8 mouse cellular contexts compared by ENCODE assay signal in genomic region chr17:46650232-46651031, GRCm38 (mm10). TPM values are rescaled to one million over a fixed set of nuclear protein-coding genes. Genes with fewer than 3 reads are reported as not detected.
A peak's percentile ranks its signal among the peaks of the same experiment; 100 is the strongest.
DNase-seq lines count a peak whose midpoint lies in the region; ATAC-seq and TF ChIP-seq lines count a peak whose summit lies in the region.

Cul7 (plus strand) TSS chr17:46650337.

- under 1% methylated on average over 51 of the region's 58 CpGs for WGBS in forebrain, embryonic 14.5 days
- WGBS in liver, postnatal 0 days (ENCODE audit: insufficient replicate concordance), result under 1% methylated on average over 43 of the region's 58 CpGs
- under 1% methylated on average over 51 of the region's 58 CpGs for WGBS in neural tube, embryonic 13.5 days

- peak; percentile 74 for ATAC-seq in cerebellum, adult (ENCODE audit: insufficient number of reproducible peaks, low FRiP score, low TSS enrichment)
- peak; percentile 94 for ATAC-seq in forebrain, embryonic 14.5 days
- peak; percentile 77 for ATAC-seq in liver, postnatal 0 days
- peak; percentile 93 for ATAC-seq in neural tube, embryonic 13.5 days (ENCODE audit: low read depth)

- peak within 1 kb of the TSS; percentile 93 for H3K9ac ChIP-seq in forebrain, embryonic 14.5 days (ENCODE audit: low read length)
- peak within 1 kb of the TSS; percentile 70 for H3K9ac ChIP-seq in liver, postnatal 0 days (replicated peaks)
- peak within 1 kb of the TSS; percentile 96 for H3K9ac ChIP-seq in neural tube, embryonic 13.5 days

- no peaks in the 10 kb centered on the region for H3K9me3 ChIP-seq in forebrain, embryonic 14.5 days (replicated peaks; ENCODE audit: control insufficient read depth, low read length)
- no peaks in the 10 kb centered on the region for H3K9me3 ChIP-seq in liver, postnatal 0 days (ENCODE audit: low read length)
- no peaks in the 10 kb centered on the region for H3K9me3 ChIP-seq in neural tube, embryonic 13.5 days

- H3K36me3 ChIP-seq in forebrain, embryonic 14.5 days (ENCODE audit: control insufficient read depth, insufficient read depth, low read length), result peaks cover 34% of the 10 kb centered on the region
- peaks cover 21% of the 10 kb centered on the region for H3K36me3 ChIP-seq in liver, postnatal 0 days (replicated peaks; ENCODE audit: insufficient read depth, low read length)
- peaks cover 30% of the 10 kb centered on the region for H3K36me3 ChIP-seq in neural tube, embryonic 13.5 days

- peak; percentile 93 for DNase-seq in ES-CJ7 (ENCODE audit: low read depth, low spot score)
- peak; percentile 98 for DNase-seq in forebrain, embryonic 14.5 days (ENCODE audit: low spot score)
- DNase-seq in heart, postnatal 10 days, result peak; percentile 94 to 96
- DNase-seq in layer of hippocampus, adult 11-12 months (ENCODE audit: low spot score), result peak; percentile 88
- DNase-seq in liver, postnatal 0 days, result peak; percentile 90
- DNase-seq in telencephalon, adult 2 months (ENCODE audit: low read depth, low spot score), result peak; percentile 85

- intact Hi-C loops in heart, postnatal 10 days (cut with DNase I), result loop anchor here (1.0 kb wide), 1 partner anchor 24 kb away; the partner anchor contains the start of gene Rrp36

- H3K27me3 ChIP-seq in forebrain, embryonic 14.5 days (replicated peaks; ENCODE audit: control insufficient read depth, insufficient read depth, low read length), result no peaks in the 10 kb centered on the region
- H3K27me3 ChIP-seq in liver, postnatal 0 days (ENCODE audit: insufficient read depth, low read length), result no peaks in the 10 kb centered on the region
- H3K27me3 ChIP-seq in neural tube, embryonic 13.5 days, result no peaks in the 10 kb centered on the region

- peak; percentile 41; the same call in 1 of the 2 replicates for TF ChIP-seq EP300 in liver, postnatal 0 days (IDR thresholded peaks at IDR 0.05; ENCODE audit: low read depth)

- H3K4me1 ChIP-seq in forebrain, embryonic 14.5 days (ENCODE audit: control insufficient read depth, insufficient read depth, low read length), result peaks cover 26% of the 10 kb centered on the region
- peaks cover 23% of the 10 kb centered on the region for H3K4me1 ChIP-seq in liver, postnatal 0 days (ENCODE audit: insufficient read depth)
- peaks cover 54% of the 10 kb centered on the region for H3K4me1 ChIP-seq in neural tube, embryonic 13.5 days (replicated peaks)

- peak within 1 kb of the TSS; percentile 92 for H3K27ac ChIP-seq in forebrain, embryonic 14.5 days (ENCODE audit: low read depth, low read length)
- H3K27ac ChIP-seq in liver, postnatal 0 days (ENCODE audit: low read depth), result peak within 1 kb of the TSS; percentile 84
- peak within 1 kb of the TSS; percentile 96 for H3K27ac ChIP-seq in neural tube, embryonic 13.5 days (replicated peaks)

- peak within 1 kb of the TSS; percentile 66 for H3K4me3 ChIP-seq in forebrain, embryonic 14.5 days (ENCODE audit: low read depth, low read length)
- peak within 1 kb of the TSS; percentile 62 for H3K4me3 ChIP-seq in liver, postnatal 0 days (ENCODE audit: low read depth, low read length)
- peak within 1 kb of the TSS; percentile 74 for H3K4me3 ChIP-seq in neural tube, embryonic 13.5 days

- TF ChIP-seq CTCF in liver, postnatal 0 days (IDR thresholded peaks at IDR 0.05; ENCODE audit: low read depth), result no peak

- peak within 1 kb of the TSS; percentile 82 for H3K4me2 ChIP-seq in forebrain, embryonic 14.5 days (ENCODE audit: low read length)
- peak within 1 kb of the TSS; percentile 91 for H3K4me2 ChIP-seq in liver, postnatal 0 days (ENCODE audit: low read depth, low read length)
- H3K4me2 ChIP-seq in neural tube, embryonic 13.5 days, result peak within 1 kb of the TSS; percentile 91

RNA-seq across cellular contexts. Expression of gene Cul7, which starts in this region (rescaled TPM):
- polyA plus RNA-seq in forebrain, embryonic 14.5 days (2014; fragmentation: Nextera tagmentation; extraction: Ambion mirVana), result 28.3 and 30.2 TPM in 2 replicates
- 10 to 100 TPM; 56.1 to 62.2 TPM for total RNA-seq in heart, postnatal 10 days (2021)
- polyA plus RNA-seq in liver, postnatal 0 days (2015; fragmentation: Nextera tagmentation; extraction: Ambion mirVana), result 5.2 and 6.2 TPM in 2 replicates
- polyA plus RNA-seq in neural tube, embryonic 13.5 days (2015; fragmentation: Nextera tagmentation; extraction: Ambion mirVana), result 40.0 and 41.7 TPM in 2 replicates

Comparison
In these comparisons a context has a peak if more than half of its experiments do, and no peak if none do; other contexts are left out.
1. Peak in every context shown above with its lines: DNase-seq, ATAC-seq, H3K4me3 ChIP-seq and H3K27ac ChIP-seq.